Comparison of ENCODE assay signal across 21 mouse cellular contexts in the genomic region with DNA sequence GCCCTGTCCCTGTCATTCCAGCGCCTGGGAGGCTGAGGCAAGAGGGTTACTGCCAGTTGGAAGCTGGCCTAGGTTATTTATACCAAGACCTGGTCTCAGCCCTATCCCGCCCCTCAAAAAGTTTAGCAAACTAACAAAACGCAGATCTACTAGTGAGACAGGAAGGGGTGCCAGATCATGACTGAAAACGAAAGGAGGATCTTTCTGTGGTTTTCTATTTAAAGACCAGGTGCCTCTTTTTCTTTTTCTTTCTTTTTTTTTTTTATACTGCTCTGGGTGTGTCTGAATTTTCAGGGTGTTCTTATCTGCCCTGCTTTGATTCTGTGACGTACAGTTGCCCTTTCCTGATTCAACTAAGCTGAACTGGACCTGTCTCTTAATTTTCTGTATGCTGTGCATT. TPM values are rescaled to one million over a fixed set of nuclear protein-coding genes. Genes with fewer than 3 reads are reported as not detected.
DNase-seq lines count a peak whose midpoint lies in the region; ATAC-seq lines count a peak whose summit lies in the region.
"Had no signal": no experiment of that assay in that cellular context is flagged by ENCODE, and none has a peak within 500 bp of the region (broad histone marks: within the 10 kb centered on the region; RNA-seq: fewer than 3 reads in every experiment).

No protein-coding gene starts in this region.

- ATAC-seq in granulocyte monocyte progenitor cell, adult 5-6 weeks (replicated peaks; ENCODE audit: poor library complexity, severe bottlenecking) = peak; percentile 73
- no peak for ATAC-seq in midbrain, embryonic 11.5 days (ENCODE audit: low FRiP score)

- H3K36me3 ChIP-seq in midbrain, embryonic 11.5 days (ENCODE audit: control insufficient read depth, insufficient read depth, low read length) = no peaks in the 10 kb centered on the region
- H3K36me3 ChIP-seq: hindbrain, embryonic 15.5 days; midbrain, embryonic 15.5 days had no signal

- WGBS in midbrain, embryonic 11.5 days = 94% methylated on average over 5 of the region's 5 CpGs

- no peak overlapping the region for H3K4me2 ChIP-seq in midbrain, embryonic 11.5 days
- H3K4me2 ChIP-seq: hindbrain, embryonic 15.5 days; limb, embryonic 15.5 days; midbrain, embryonic 15.5 days had no signal

- H3K9ac ChIP-seq in midbrain, embryonic 11.5 days (ENCODE audit: low read length) = no peak overlapping the region
- H3K9ac ChIP-seq: hindbrain, embryonic 15.5 days; limb, embryonic 15.5 days; midbrain, embryonic 15.5 days had no signal

- no peak overlapping the region for H3K4me3 ChIP-seq in midbrain, embryonic 11.5 days (ENCODE audit: low read depth, low read length)
- H3K4me3 ChIP-seq: heart, embryonic 10.5 days; hindbrain, embryonic 15.5 days; limb, embryonic 15.5 days; midbrain, embryonic 15.5 days had no signal

- H3K27me3 ChIP-seq in midbrain, embryonic 11.5 days (ENCODE audit: control insufficient read depth, insufficient read depth, low read length) = no peaks in the 10 kb centered on the region
- H3K27me3 ChIP-seq: hindbrain, embryonic 15.5 days; limb, embryonic 15.5 days; midbrain, embryonic 15.5 days had no signal

- H3K9me3 ChIP-seq in midbrain, embryonic 11.5 days (ENCODE audit: control insufficient read depth, low read length) = no peaks in the 10 kb centered on the region
- H3K9me3 ChIP-seq: heart, embryonic 10.5 days; hindbrain, embryonic 15.5 days; limb, embryonic 15.5 days; midbrain, embryonic 15.5 days had no signal

- intact Hi-C loops in gastrocnemius, postnatal 14 days (cut with DNase I; ENCODE audit: low total_unique reads) = no loop called here
- intact Hi-C loops in heart, postnatal 25 days (cut with DNase I) = no loop called here

- DNase-seq in spleen, postnatal 36 days (ENCODE audit: low spot score in 2 of 2) = peak; percentile 42 to 54
- no peak for DNase-seq in spleen, postnatal 14 days (ENCODE audit: low spot score in 2 of 2)
- DNase-seq in natural killer cell, adult 2 months (ENCODE audit: low spot score in 2 of 2) = peak; percentile 13 to 18
- peak; percentile 27 for DNase-seq in thymus, postnatal 4 days
- no peak for DNase-seq in gastrocnemius, postnatal 14 days
- DNase-seq in heart, postnatal 25 days (ENCODE audit: low spot score) = no peak
- no peak for DNase-seq in midbrain, embryonic 11.5 days (ENCODE audit: low spot score, missing footprints)
- DNase-seq: adrenal gland, postnatal 14 days; cerebellum, adult 2 months; gastrocnemius, postnatal 10 days; heart, postnatal 14 days; kidney, adult 2 months; kidney, postnatal 36 days; layer of hippocampus, adult 9-11 months; lung, adult 18-20 months; lung, postnatal 4 days had no signal

- H3K4me1 ChIP-seq in midbrain, embryonic 11.5 days (ENCODE audit: control insufficient read depth, insufficient read depth, low read length) = no peaks in the 10 kb centered on the region
- H3K4me1 ChIP-seq: heart, embryonic 10.5 days; hindbrain, embryonic 15.5 days; limb, embryonic 15.5 days had no signal

- H3K27ac ChIP-seq in midbrain, embryonic 11.5 days (ENCODE audit: low read depth, low read length) = no peak overlapping the region
- H3K27ac ChIP-seq: heart, embryonic 10.5 days; hindbrain, embryonic 15.5 days; limb, embryonic 15.5 days; midbrain, embryonic 15.5 days had no signal

RNA-seq across cellular contexts. Expression of a gene that starts 22.4 kb away (rescaled TPM):
- 58.2 and 67.4 TPM in 2 replicates for total RNA-seq in granulocyte monocyte progenitor cell, adult 5-6 weeks (2014; fragmentation: Nextera tagmentation)
- 46.5 and 49.3 TPM in 2 replicates for total RNA-seq in granulocyte monocyte progenitor cell, adult 5-6 weeks (2017)
- total RNA-seq in gastrocnemius, postnatal 14 days (2021) = 10 to 100 TPM; 44.1 to 44.5 TPM
- total RNA-seq in heart, postnatal 25 days (2021) = 100 to 1,000 TPM; 135 TPM
- polyA plus RNA-seq in midbrain, embryonic 11.5 days (2014; fragmentation: Nextera tagmentation; extraction: Ambion mirVana) = 85.5 and 88.5 TPM in 2 replicates

Comparison
In these comparisons a context has a peak if more than half of its experiments do, and no peak if none do; other contexts are left out.
1. DNase-seq: peak in spleen, postnatal 36 days (2 of 2), natural killer cell, adult 2 months (2 of 2) and thymus, postnatal 4 days (single experiment); none in spleen, postnatal 14 days (0 of 2), gastrocnemius, postnatal 14 days (single experiment), heart, postnatal 25 days (single experiment) and midbrain, embryonic 11.5 days (single experiment).